Mouse (Mus musculus): Measurements from ENCODE around the gene Hemk1. TPM values are rescaled to one million over a fixed set of nuclear protein-coding genes. Genes with fewer than 3 reads are reported as not detected.

The Hemk1 gene
- total and polyA plus RNA-seq, 3 experiments: 11.9 to 20.5 (median 12.1) TPM

DNA sequence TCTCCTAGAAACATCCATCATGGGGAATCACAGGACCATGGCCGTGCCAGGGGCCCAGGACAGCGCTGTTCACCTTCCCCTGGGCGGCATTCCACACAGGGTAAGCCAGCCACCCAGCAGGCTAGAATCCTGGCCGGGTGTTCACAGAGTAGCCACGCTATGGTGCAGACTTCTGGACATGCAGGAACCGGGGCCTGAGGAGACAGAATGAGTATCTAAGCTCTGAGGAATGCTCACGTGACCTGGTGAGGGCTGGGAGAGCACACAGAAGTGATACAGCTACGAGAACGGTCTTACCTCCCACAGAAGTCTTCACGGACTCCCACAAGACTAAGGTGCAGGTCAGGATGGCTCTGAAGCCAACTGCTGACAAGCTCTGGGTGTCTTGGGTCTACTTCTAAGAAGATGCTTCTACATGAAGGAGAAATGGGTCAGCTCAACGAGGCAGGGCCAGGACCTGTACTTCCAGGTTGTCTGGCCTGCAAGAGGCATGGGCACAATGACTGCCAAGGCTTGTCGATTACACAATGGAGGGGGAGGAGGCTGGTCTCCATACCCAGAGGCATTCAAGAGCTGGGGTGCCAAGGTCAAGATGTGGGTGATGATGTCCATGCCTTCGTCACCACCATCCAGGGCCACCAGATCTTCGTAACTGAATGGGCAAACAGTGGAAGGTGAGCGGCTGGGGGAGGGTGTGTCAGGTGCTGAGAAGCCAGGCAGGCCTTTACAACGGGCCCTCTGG, 10.1 kb downstream of the Hemk1 start:
- no peaks in the 10 kb centered on the region for H3K27me3 ChIP-seq (replicated peaks)
- H3K9ac ChIP-seq (ENCODE audit: insufficient read depth, low read depth): no peak overlapping the region
- peaks cover 0 to 41% of the 10 kb centered on the region in 2 experiments; a peak in 2 of 4 replicates for H3K4me1 ChIP-seq (ENCODE audit: control insufficient read depth in 1 of 2, insufficient read depth in 2 of 2)
- H3K9me3 ChIP-seq (replicated peaks; ENCODE audit: low read length): no peaks in the 10 kb centered on the region
- H3K4me2 ChIP-seq (ENCODE audit: insufficient read depth, low read depth, poor library complexity, severe bottlenecking): no peak overlapping the region
- TF ChIP-seq USF2 (conservative IDR thresholded peaks at IDR 0.05; ENCODE audit: low read depth, low read length) (no peak), CHD1 (IDR thresholded peaks at IDR 0.05; ENCODE audit: low read depth, low read length) (no peak), MEF2A (IDR thresholded peaks at IDR 0.05; ENCODE audit: borderline replicate concordance, low read depth, low read length) (no peak), HCFC1 (IDR thresholded peaks at IDR 0.05; ENCODE audit: low read depth, low read length) (no peak), JUND (conservative IDR thresholded peaks at IDR 0.05; ENCODE audit: low read depth, low read length) (no peak), CHD2 (IDR thresholded peaks at IDR 0.05; ENCODE audit: low read length) (no peak), BHLHE40 (IDR thresholded peaks at IDR 0.05; ENCODE audit: low read depth, low read length) (no peak), NELFE (IDR thresholded peaks at IDR 0.05; ENCODE audit: low read depth, low read length) (no peak), ZMIZ1 (IDR thresholded peaks at IDR 0.05; ENCODE audit: low read depth, low read length) (no peak), TCF12 (IDR thresholded peaks at IDR 0.05; ENCODE audit: low read depth, low read length) (no peak), MAZ (IDR thresholded peaks at IDR 0.05; ENCODE audit: low read depth, low read length) (no peak), ELF1 (IDR thresholded peaks at IDR 0.05; ENCODE audit: low read depth, low read length) (no peak), GABPA (IDR thresholded peaks at IDR 0.05; ENCODE audit: insufficient replicate concordance, low read depth, low read length) (no peak), POLR2AphosphoS2 (IDR thresholded peaks at IDR 0.05; ENCODE audit: low read depth, low read length) (no peak), ZNF384 (IDR thresholded peaks at IDR 0.05; ENCODE audit: low read depth, low read length) (no peak), JUN (IDR thresholded peaks at IDR 0.05; ENCODE audit: insufficient read depth, low read depth, low read length) (no peak)
- no peaks in the 10 kb centered on the region for H3K79me2 ChIP-seq (replicated peaks; ENCODE audit: control insufficient read depth, extremely low read depth, insufficient read depth, poor library complexity, severe bottlenecking)
- no peak overlapping the region for H3K27ac ChIP-seq (ENCODE audit: insufficient read depth, low read depth)
- no peak for DNase-seq (ENCODE audit: extremely low read depth)
- H3K36me3 ChIP-seq (replicated peaks in 1 of 2; ENCODE audit: control insufficient read depth in 1 of 2, insufficient read depth in 1 of 2, low read length in 1 of 2): peaks cover 25 to 66% of the 10 kb centered on the region in 2 experiments
- dilution Hi-C loops (cut with MboI; ENCODE audit: extremely low pct_ligation_motif_present, extremely low pct_unique_long_range_greater_than_20kb, low sequenced_read_pairs): no loop called here
- no peak overlapping the region for H3K4me3 ChIP-seq (replicated peaks in 1 of 3; ENCODE audit: low read depth in 2 of 3, low read length in 2 of 3, poor library complexity in 1 of 3)
- in situ Hi-C loops (cut with MboI; ENCODE audit: low pct_ligation_motif_present, low pct_unique_long_range_greater_than_20kb, low sequenced_read_pairs): no loop called here

DNA sequence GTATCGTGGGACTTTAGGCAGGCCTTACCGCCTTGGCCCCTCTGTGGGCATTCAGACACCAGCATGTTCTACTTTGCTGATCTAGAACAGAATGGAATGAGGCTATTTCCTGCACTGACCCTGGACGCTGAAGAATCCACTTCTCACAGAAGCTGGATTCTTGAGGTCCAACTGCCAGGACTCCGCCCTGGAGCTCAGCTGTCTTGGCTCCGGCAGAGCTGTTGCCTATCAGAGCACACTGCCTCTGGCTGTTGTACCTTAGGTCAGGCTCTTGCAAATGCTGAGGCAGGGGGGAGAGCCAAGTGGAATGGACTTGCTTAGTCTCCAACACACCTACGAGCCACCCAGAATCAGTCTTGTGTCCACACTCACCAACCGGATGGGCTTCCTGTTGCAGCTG, 12.2 kb downstream of the Hemk1 start:
- Histone ChIP-seq H3K4me2 (ENCODE audit: insufficient read depth, low read depth, poor library complexity, severe bottlenecking) (no peak overlapping the region), H3K27ac (ENCODE audit: insufficient read depth, low read depth) (no peak overlapping the region), H3K79me2 (replicated peaks; ENCODE audit: control insufficient read depth, extremely low read depth, insufficient read depth, poor library complexity, severe bottlenecking) (no peaks in the 10 kb centered on the region), H3K36me3 (replicated peaks in 1 of 2; ENCODE audit: control insufficient read depth in 1 of 2, insufficient read depth in 1 of 2, low read length in 1 of 2) (peaks cover 18 to 45% of the 10 kb centered on the region in 2 experiments), H3K9me3 (replicated peaks; ENCODE audit: low read length) (no peaks in the 10 kb centered on the region), H3K27me3 (replicated peaks) (no peaks in the 10 kb centered on the region), H3K9ac (ENCODE audit: insufficient read depth, low read depth) (no peak overlapping the region), H3K4me1 (ENCODE audit: control insufficient read depth in 1 of 2, insufficient read depth in 2 of 2) (peaks cover 0 to 34% of the 10 kb centered on the region in 2 experiments; a peak in 2 of 4 replicates), H3K4me3 (replicated peaks in 1 of 3; ENCODE audit: low read depth in 2 of 3, low read length in 2 of 3, poor library complexity in 1 of 3) (no peak overlapping the region)
- TF ChIP-seq MXI1 (IDR thresholded peaks at IDR 0.05; ENCODE audit: low read depth, low read length) (no peak), USF2 (conservative IDR thresholded peaks at IDR 0.05; ENCODE audit: low read depth, low read length) (no peak), TBP (conservative IDR thresholded peaks at IDR 0.05; ENCODE audit: low read depth, low read length) (no peak), CTCF (conservative IDR thresholded peaks at IDR 0.05 in 1 of 2, IDR thresholded peaks at IDR 0.05 in 1 of 2; ENCODE audit: low read depth in 2 of 2, low read length in 2 of 2) (no peak), HCFC1 (IDR thresholded peaks at IDR 0.05; ENCODE audit: low read depth, low read length) (no peak), EP300 (IDR thresholded peaks at IDR 0.05; ENCODE audit: low read length) (no peak), MAX (IDR thresholded peaks at IDR 0.05; ENCODE audit: low read length) (no peak), ZMIZ1 (IDR thresholded peaks at IDR 0.05; ENCODE audit: low read depth, low read length) (no peak), CHD1 (IDR thresholded peaks at IDR 0.05; ENCODE audit: low read depth, low read length) (no peak), NELFE (IDR thresholded peaks at IDR 0.05; ENCODE audit: low read depth, low read length) (no peak), ZC3H11A (IDR thresholded peaks at IDR 0.05; ENCODE audit: low read depth, low read length) (no peak), CHD2 (IDR thresholded peaks at IDR 0.05; ENCODE audit: low read length) (no peak), POLR2A (IDR thresholded peaks at IDR 0.05; ENCODE audit: low read depth, low read length) (no peak), SIN3A (IDR thresholded peaks at IDR 0.05; ENCODE audit: low read length) (no peak), BHLHE40 (IDR thresholded peaks at IDR 0.05; ENCODE audit: low read depth, low read length) (no peak), E2F4 (IDR thresholded peaks at IDR 0.05; ENCODE audit: insufficient replicate concordance, low read depth, low read length) (no peak), SMC3 (IDR thresholded peaks at IDR 0.05; ENCODE audit: low read depth, low read length) (no peak), MAFK (IDR thresholded peaks at IDR 0.05; ENCODE audit: insufficient replicate concordance, low read length) (no peak)
- dilution Hi-C loops (cut with MboI; ENCODE audit: extremely low pct_ligation_motif_present, extremely low pct_unique_long_range_greater_than_20kb, low sequenced_read_pairs) (no loop called here), in situ Hi-C loops (cut with MboI; ENCODE audit: low pct_ligation_motif_present, low pct_unique_long_range_greater_than_20kb, low sequenced_read_pairs) (no loop called here)
- DNase-seq (ENCODE audit: extremely low read depth): no peak
